Mouse (Mus musculus): ENCODE measurements around the gene Whrn.

DNA sequence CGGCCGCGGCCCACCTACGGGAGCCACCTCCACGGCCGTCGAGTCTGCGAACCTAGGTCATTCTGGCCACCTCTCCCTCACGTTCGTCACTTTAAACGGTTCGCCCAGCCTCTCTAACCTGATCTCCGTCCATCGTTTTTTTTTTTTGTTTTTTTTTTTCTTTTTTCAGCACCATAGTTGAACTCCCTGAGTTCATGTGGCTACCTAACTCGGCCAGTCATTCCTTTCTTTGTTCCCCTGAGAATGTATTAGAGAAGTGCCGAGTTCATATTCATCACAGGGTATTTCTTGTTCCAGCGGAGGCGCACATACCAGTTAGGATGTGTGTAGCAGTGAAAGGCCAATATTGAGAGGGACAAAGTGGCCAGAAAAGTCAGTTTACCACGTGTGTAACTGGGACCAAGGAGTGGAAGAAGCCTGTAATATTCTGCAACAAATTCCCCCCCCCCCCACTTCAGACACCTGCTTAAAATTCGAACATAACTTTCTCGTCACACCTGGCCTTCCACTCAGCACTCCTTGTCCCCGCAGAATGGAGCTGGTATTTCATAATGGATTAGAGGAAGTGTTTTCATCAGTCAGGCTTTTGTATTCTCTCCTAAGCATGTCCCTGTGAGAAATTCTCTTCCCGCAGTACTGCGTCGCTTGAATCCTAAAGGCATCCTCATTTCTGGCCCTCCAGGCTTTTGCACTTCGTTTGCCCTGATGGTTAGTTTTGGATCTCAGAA, 49.6 kb upstream of the Whrn start:
- TF ChIP-seq CTCF (IDR thresholded peaks at IDR 0.05; ENCODE audit: insufficient read depth, low read length): no peak
- no peak for TF ChIP-seq POLR2A (IDR thresholded peaks at IDR 0.05; ENCODE audit: borderline replicate concordance, extremely low read depth, low read depth, low read length)
